Mouse (Mus musculus) left cerebral cortex, adult 18-20 months (tissue): Measurements from ENCODE around the gene Prelp. TPM values are rescaled to one million over a fixed set of nuclear protein-coding genes. Genes with fewer than 3 reads are reported as not detected.

Source experiments
- DNase-seq, 2 experiments: peaks; one replicate each; pipeline ENCODE4 v3.0.0; 2021 to 2022; ENCODE audit warnings: low spot score in 2 of 2, mixed read lengths in 1 of 2
- total RNA-seq, 2 experiments: library from RNA; stranded (reverse); gene quantifications; 2 replicates each; pipeline ENCODE4 v1.2.3; 2021

Gene Prelp
- total RNA-seq, 2 experiments from 2014 or later: 12.1 to 13.1 TPM

DNA sequence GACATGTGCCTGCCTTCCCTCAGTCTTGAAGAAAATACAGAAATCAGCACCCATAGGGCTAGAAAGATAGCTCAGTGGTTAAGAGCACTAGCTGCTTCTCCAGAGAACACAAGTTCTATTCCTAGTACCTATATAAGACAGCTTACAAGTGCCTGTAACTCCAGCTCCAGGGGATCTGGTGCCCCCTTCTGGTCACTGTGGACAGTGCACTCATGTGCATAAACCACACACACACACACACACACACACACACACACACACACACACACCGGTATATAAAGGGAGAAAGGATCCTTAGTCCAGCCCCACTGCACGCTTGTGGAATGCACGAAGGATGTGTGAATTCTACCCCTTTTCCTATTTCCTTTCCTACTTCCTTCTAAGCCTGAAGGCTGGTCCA, 15.0 kb upstream of the Prelp start:
- no peak for DNase-seq

DNA sequence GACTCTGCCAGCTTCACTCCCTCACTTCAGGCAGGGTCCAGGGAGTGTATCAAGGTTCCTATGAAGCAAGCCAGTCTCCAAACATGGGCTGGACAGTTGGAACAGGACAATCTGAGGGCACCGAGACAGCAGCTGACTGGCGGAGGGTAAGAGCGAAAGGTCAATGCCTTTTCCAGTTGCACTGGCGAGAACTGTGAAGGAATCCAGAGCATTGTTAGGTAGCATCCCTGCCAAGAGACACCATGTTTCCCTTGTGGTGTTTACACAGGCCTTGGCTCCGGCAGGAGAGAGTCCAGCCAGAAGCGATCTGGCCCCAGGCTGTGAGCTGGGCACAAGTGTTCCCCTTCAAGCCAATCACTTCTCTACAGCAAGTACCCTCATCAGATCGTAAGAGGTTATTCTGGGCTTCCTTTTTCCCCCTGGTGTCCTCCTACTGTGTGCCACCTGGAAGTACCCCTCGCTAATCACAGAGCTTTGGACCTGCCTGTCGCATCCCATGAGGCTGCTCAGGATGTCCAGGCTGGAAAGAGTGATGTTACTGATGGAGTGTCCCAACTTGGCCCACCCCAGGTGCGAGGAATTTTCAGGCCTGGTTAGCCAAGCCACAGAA, 13.2 kb upstream of the Prelp start:
- DNase-seq: no peak

DNA sequence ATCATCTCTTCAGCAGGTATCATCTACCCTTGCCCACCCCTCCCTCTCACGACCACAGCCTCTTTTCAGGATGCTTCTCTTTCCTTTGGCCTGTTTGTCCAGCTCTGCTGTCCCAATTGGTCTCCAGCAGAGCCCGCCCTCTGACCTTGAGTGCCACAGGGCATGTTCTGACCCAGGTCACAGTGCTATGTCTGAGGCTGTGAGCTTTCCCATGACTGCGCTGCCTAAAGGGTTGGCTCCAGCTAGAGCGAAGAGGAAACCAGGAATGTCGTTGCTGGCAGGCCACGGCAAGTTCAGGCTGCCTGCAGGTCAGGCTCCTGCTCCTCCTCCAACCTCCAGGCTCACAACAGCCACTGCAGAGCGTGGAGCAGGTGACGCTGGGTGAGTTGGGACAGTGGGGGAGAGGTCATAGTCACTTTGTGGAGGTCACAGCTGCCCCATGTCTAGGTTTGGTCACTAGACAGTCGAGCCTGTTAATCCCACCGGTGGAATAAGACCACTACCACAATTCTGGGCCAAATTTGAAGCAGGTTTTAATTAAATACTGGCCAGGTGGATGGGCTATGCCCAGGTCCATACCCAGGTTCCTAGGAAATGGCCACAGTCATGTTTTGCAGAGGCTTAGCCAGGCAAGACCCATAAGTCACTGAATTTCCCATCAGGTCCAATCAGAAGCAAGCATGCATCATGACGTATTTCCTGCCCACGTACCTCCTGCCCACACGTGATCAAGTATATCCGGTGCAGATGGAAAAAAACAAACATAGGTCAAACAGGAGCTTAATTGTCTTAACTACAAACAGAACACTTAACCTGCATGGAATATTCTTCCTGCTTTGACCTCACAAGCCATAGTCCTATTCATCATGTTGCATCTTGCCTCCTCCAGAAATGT, 12.3 kb upstream of the Prelp start:
- DNase-seq: no peak

DNA sequence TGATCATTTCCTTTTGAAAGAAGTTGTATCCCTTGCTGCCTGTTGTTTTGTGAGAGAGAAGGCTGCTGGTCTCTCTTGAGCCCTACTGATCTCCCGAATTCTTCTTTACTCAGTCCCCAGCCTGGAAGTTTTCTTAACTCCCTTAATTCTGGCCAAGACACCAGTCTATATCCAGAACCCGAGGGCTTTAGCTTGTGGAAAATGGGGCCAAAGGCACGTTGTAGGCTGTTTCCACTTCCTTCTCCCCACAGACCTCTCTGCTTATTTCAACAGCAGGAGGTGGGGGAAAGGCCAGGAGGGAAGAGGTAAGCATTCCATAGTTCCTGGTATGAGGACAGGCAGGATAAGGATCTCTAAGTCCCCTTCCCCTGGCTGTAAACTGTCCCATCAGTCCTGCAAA, 8.8 kb upstream of the Prelp start:
- DNase-seq: no peak

DNA sequence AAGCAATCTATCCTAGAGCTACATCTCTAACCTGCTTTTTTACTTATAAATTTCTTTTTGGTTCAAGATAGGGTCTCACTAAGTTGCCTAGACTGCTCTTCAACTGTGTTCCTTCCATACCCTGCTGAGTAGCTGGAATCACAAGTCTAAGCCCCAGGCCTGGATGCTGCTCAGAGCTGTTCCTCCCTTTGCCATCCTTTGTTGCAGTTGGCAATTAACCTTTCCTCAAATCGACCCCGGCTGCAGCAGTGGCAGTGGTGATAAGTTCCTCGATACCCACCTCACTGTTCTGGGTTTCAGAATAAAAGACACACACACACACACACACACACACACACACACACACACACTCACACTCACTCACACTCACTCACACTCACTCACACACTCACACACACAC, 4.0 kb upstream of the Prelp start:
- DNase-seq: no peak

DNA sequence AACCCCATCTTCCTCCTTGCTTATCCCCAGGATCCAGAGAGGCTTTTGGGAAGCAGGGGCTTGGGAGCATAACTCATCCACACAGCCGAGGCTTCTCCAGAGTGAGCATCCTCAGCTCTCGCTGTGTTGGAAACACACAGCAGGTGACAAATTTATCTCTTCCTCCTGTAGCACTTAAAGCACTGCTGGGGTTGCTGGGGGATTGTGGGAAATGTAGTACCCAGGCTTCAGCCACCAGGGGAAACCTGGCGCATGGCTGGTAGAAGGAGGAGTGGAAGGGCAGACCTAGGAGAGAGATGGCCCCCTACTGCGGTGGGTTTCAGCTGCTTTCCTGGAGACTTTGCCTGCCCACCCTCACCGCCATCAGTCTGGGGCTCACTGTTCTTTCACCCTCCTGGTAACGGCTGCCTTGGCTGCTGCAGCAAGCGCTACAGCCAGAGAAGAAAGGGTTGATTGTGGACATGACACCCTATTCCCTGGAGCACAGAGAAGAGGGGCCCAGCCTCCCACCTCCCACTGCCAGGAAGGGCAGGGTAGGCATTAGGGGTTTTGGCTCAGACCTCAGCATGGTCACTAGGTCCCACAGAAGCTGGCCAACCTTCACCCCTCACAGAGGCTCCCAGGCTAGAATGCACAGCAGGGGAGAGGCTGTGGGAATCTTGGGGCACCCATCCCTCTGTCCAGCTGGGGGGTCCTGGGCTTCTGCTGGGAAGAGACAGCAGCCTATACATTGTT, 3.1 kb upstream of the Prelp start:
- DNase-seq: peak; percentile 48 to 57

DNA sequence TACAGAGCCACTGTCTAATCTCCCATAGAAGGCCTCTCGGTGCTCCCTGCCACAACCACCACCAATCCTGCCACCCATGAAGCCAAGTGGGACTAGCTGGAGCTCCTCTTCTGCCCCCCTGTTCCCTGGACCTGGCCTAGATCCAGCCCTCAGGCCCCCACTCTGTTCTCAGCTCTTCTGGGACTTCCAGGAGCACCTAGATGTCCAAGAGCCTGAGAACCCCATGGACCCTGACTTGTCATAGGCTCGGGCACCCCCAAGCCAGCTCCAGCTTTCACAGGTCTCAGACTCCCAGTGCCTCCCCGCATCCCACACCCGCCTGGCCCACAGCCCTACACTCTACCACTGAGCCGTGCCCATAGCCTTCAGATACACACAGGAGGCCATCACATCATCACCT, 1.9 kb upstream of the Prelp start:
- no peak for DNase-seq

DNA sequence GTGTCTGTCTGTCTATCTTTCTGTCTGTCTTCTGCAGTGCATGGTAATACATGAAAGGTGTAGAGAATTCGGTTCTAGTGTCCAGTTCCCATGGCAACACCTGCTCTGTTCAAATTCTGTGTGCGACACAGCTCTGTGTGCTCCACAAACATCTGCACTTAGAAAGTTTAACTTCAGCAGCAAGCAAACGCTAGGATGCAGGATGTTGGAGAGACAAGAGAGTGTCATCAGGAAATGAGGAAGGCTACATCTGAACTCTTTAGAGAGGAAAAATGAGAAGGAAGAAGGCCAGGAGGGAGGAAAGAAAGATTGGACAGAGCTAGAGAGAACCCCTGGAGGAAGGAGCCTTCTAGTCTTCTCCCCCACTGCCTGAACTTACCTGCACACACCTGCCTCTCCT, 338 bp downstream of the Prelp start:
- DNase-seq: no peak

DNA sequence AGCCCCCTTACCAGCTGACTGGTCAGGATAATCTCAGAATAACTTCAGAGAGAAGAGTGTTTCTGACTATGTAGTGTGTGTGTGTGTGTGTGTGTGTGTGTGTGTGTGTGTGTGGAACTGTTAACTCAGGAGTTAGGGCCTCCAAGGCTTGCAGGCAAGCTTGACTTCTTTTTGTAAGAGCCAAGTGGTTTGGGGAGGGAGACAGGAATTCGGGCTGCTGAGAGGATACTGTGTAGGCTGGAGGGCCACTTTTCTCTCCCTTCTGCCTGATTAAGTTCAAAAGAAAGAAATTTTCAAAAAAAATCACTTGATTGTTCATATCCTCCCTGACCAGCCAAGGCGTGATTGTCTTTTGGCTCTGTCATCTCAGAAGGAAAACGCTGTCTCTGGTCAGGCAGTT, 813 bp downstream of the Prelp start:
- no peak for DNase-seq

DNA sequence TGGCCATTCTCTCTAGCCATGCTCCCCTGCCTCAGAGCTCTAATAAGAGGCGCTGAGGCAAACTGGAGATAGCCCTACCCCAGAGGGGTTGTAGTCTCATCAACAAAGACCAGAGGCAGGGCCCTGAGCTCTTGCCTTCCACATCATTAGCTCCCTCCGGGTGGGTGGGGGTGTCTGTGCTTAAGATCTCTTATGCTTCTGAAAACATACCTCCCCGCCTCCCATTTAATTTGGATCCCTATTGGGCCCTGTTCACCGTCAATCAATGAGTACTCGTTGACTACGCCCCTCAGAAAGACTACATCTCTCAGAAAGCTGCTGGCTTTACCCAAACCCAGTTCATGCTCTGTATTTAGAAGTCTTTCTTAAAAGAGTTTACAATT, 3.1 kb downstream of the Prelp start:
- no peak for DNase-seq

DNA sequence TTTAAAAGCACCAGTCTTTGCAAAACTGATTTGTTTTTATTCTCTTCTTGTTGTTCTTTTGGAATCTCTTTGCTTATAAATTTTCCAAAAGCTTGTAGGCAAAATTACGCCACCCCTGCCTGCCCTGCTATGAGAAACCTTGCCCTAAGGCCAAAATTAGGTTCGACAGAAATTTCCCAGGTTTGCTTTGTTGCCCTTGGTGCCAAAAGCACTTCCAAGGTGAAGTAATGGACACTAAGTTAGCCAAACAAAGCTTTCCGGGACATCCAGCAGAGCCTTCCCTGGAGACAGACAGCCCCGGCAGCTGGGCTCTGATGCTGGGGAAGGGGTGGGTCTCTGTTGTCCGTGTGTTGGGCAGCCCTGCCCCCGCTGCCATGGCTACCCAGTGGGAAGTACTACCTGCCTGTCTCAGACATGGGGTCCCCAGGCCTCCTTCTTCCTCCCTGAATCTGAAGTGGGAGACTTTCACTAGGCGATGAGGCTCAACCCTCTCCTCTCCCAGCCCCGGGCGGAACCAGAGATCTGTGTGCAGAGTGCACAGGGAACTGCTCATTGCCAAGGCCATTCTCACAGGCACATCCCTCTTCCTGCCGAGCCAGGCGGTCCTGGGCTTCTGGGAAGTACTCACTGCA, 3.6 kb downstream of the Prelp start:
- no peak for DNase-seq

DNA sequence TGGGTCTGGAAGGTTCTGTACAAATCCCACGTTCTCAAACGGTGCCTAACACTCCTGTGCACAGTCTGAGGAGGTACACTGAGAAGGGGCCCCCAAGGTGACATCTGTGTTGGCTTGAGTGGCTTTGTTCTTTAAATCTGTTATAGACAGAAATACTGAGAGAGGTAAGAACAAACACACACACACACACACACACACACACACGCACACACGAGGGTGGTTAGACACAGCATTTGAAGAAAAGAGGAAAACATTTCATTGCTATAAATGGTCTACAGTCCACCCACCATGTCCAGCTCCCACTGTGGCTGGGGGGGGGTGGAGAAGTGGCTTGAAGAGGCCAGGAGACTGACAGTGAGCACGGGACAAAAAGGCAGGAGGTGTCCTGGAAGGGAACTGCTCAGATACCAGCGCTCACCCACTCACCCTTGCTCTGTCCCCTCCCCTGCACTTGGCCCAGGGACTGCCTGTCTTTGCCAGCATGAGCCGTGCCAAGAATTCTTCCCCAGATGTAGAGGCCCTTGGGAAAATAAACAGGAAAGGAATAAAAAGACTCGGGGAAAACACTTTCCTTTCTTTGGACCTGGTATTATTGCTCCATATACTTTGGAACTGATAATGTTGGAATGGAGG, 5.4 kb downstream of the Prelp start:
- peak; percentile 65 to 75 for DNase-seq

DNA sequence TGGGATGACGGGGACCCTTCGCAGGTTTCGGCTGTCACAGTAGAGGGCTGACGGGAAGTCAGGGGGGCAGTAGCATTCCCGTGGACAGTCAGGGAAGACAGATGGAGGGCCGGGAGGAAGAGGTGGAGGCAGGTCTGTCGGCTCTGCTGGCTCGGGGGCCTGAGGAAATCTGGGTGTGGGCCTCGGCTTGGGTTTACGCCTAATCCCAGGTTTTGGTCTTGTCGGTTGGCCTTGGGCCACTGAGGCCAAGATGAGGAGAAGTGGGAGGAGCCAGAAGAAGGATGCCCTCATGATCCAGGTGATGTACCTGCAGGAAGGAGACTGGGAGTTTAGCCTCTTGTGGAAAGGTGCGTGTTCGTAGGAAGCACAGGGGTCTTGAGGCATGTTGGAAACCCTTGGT, 6.1 kb downstream of the Prelp start:
- no peak for DNase-seq

DNA sequence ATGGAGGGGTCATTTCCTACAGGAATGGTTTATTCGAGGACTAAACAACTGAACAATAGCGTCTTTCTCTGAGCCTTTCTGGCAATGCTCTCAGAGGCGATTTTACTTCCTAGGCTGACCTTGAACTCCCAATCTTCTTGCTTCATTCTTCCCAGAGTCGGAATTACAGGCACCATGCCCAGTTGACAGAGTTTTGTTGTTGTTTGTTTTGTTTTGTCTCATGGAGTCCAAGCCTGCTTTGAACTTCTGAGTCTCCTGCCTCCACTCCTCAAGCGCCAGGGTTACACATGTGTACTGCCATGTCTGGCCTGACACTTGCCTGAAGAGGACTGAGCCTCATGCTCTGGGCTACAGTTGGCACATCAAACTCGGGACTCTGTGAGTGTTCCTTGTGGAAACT, 8.2 kb downstream of the Prelp start:
- DNase-seq: no peak

DNA sequence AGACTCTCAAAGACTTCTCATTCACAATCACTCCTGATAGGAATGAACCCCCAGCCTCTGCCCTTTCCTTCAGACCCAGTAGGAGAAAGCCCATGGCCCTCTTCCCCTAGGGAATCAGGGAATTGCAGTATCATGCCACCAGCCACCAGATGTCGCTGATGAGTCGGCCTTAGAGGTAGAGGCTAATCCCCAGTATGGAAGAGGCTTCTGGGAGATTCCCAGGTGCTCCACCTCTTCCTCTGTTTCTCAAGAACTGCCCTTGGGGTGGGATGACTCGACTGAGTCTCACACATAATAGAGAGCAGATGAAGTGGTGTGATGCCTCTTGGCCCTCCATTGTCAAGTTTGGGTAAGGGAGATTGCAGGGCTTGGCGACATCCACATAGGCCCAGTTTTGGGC, 9.8 kb downstream of the Prelp start:
- DNase-seq: peak; percentile 68 to 81

DNA sequence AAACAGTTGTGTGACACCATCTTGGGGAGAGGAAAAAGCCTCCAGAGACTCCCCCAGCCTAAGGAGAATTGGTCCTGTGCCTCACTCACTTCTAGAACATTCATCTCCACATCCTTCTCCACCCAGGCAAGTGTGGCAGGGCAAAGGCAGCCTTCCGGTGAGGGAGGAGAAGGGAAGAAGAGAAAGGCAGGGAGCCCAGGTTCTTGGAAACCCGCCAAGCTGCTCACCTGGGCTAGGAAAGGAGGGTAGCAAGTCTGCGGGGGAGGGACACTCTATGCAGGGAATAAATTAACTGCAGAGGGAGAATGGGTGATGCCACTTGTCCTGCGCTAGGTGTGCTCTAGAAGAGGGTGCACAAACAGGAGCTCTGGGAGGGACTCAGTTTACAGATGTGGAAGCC, 10.2 kb downstream of the Prelp start:
- DNase-seq: no peak

DNA sequence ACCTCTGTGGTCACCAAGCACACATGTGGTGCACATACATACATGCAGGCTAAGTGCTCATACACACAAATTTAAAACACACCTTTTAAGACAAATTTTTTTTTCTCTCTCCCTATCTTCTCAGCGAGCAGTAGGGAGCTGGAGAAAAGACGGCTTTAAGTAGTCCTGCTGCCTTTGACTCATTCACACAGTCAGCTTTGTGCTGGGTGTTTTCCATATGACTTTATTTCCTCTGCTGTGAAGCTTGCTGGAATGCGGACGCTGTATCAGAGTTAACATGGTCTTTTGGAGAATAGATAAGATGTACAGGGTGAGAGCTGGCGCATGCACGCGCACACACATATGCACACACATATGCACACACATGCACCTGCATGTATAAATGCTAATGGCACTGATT, 11.1 kb downstream of the Prelp start:
- DNase-seq: no peak

DNA sequence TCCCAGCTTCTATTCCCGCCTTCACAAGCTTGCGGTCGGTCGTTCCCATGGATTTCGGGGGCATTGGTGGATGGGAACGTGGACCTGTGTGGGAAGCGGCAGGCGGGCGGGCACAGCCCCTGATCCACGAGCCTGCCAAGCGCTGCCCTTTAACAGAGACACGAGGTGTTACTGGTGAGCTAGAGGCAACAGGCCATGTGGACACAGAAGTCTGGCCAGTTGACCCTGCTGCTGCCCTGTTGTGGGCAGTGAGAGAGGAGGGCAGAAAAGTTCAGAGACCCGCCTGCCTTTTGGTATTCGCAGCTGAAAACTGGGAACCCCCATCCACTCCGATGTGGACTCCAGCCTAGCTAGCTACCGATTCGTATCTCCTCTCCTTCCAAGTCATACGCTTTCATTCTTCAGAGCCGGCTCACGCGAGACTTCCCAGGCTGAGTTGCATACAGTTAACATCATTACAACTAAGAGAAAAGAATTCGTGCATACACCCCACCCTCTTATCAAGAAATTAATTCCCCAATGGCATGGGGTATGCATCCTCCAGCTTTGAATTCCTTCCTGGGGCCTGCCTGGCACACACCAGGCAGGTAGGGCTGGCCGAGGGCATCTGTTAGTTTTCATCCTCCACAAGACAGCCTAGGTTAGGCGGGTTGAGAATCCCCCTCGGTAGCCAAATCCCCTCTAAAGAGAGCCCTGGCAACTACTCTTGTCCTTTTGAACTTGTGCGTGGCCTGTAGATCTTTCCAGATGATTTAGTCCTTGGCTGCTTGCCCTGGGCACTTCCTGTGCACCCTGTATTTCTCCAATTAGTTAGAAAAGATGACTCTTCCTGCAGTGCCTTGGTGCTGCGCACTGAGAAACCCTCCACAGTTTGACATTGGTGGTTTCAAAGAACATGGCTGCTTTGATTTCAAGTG, 12.3 kb downstream of the Prelp start:
- no peak for DNase-seq

DNA sequence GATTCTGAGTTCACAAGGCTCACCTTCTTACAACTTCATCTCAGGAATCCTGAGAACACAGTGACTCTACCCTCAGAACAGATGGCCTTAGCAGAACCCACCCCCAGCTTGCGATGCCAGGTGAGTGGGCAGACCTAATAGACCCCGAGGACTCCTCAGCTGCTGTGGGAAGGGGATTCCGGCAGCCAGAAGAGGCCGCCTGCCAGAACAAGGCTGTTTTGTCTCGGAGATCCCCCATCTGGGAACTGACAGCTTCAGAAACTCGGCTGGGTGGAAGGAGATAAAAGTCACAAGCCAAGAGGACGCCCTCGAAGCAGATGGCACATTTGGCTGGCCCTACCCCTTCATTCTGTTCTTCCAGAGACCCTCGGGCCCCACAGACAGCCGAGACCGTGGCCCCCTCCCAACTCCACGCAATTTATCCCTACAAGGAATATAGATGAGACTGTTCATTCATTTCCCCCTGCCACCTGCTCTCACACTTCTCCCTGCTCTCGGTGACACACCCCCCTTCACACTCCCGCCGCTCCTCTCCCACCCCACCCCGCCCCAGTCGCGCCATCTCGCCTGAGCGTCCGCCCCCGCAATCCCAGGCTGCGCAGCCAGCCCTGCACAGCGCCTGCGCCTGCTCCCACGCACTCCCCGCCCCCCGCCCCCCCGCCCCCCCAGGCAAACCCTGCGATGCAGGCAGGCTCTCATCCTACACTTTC, 13.1 kb downstream of the Prelp start, which contains the start of gene Optc:
TSS of gene Optc (minus strand) at position 51 of the 710 bp plus-strand sequence.
- peak; percentile 65 to 75 for DNase-seq
